Mouse (Mus musculus) adrenal gland, adult 18-20 months (tissue): Measurements from ENCODE around the gene Oxnad1. TPM values are rescaled to one million over a fixed set of nuclear protein-coding genes. Genes with fewer than 3 reads are reported as not detected.
"Not testable (repeated sequence)": the region's sequence is repeated elsewhere in the genome, so short reads cannot be mapped to it uniquely, and the experiment has no call there.

Experiments used
- DNase-seq, 2 experiments: peaks; one replicate each; pipeline ENCODE4 v3.0.0; 2021 to 2022; ENCODE audit warnings: low spot score in 2 of 2
- total RNA-seq, 2 experiments: library from RNA; stranded (reverse); gene quantifications; 1 replicate in 1 of 2; 2 replicates in 1 of 2; pipeline ENCODE4 v1.2.3; 2021

Gene Oxnad1
- total RNA-seq, 2 experiments from 2014 or later: 32.5 to 45.4 TPM

DNA sequence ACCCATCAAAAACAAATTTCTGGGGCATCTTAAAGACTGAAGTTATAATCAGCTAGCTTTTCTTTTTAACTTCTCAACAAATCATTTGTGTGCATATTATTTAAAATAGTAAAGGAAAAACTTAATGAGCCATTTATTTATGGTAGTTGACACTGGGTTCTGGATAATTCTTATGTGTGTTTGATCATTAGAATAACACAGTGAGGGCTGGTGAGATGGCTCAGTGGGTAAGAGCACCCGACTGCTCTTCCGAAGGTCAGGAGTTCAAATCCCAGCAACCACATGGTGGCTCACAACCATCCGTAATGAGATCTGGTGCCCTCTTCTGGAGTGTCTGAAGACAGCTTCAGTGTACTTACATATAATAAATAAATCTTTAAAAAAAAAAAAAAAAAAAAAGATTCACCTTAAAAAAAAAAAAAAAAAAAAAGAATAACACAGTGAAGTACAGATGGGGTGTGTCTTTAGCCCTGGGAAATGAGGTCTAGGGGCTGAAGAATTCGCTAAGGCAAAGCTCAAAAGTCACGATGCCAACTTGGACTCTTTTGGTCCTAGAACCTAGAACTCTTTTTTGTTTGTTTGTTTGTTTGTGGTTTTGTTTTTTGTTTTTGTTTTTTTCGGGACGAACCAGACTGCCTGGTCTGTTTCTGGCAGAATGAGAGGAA lies 2.5 kb downstream of the Oxnad1 start:
- DNase-seq: not testable (repeated sequence)

DNA sequence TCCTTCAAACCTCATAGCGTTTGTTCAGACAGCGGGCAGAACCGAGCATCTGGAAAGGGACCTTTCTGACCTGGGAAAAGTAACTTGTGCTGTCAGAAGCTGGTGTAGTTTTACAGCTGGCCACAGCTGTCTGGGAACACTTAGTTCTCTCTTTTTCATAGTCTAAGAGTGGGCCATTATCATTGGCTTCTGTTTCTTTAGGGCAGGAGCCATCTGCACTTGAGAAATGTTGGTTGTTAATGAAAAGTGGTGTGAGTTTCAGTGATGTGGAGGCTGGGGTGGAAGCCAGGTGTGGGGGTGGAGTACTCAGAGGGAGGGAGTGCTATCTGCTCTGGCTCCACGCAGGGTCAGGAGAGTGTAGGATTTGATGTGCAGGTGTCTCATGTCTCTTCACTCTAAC lies 6.0 kb downstream of the Oxnad1 start:
- no peak for DNase-seq

DNA sequence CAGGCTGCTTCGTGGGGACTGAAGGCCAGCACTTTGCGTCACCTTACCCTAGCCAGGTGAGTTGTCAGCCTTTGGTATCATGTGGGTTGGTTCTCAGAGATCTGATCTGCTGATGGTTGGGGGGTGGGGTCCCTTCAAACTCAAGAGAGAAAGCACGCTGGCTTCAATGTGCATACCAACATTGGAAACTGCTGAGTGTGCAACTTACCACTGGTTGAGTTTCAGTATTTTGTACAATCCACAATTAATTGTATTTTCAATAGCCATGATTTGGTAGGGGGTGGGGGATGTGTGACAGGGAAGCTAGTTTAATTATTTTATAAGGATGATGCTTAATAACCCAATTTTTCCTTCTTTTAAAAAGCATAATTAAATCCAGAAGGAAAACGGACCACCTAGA lies 6.5 kb downstream of the Oxnad1 start:
- no peak for DNase-seq

DNA sequence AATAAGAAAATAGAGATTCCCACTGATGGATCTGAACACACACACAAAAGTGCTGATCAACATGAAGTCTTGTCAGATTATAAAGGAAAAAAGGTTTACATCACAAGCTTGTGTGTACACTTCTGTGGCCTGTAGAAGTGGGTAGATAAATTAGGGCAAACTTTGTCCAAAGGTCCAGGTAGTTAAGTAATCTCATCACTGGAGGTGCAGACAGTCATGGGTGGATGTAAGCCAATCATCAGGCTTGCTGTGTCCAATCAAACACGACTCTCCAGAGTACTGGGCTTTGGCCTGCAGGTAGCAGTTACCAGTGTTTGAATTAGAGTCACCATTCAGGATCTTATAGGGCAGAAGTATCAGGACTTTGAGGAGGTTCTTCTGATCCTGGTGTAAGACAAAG lies 7.8 kb downstream of the Oxnad1 start:
- DNase-seq: no peak

- no peak for DNase-seq
Observed at GRCm38 (mm10) chr14:32093500-32094117, 8.4 kb downstream of the Oxnad1 start.

DNA sequence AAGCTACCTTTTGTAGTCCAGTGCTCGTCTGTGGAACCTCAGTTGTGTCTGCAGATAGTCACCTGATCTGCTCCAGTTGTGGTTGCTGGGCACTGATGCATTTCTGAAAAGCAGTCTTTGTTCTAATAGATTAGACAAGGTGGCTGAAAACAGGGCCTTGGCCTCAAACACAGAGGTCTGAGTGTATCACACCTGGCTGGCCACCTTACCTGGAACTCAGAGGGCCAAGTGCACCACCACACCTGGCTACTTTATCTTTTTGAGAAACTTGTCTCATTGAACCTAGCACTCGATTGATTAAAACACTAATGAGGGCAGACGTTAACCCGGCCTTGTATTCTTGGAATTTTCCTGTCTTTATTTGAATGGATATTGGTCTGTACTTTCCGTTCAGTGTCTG lies 10.5 kb downstream of the Oxnad1 start:
- no peak for DNase-seq

DNA sequence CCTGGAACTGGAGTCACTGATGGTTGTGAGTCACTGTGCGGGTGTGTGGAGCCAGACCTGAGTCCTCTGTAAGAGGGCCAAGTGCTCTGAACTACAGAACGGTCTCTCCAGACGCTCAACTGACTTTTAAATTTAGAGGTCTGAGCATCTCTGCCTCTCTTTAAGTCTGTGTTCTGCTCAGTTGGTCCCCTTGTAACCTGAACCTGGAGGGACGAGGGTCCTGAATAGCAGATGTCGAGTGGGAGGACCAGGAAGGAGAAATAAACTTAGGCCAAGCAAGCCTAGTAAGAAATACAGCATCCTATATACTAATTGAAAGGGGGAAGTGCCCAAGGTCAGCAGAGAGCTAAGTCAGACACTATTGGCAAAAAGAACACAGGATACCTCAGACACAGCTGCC lies 11.6 kb downstream of the Oxnad1 start:
- DNase-seq: no peak

- DNase-seq: no peak
Observed at GRCm38 (mm10) chr14:32097691-32098090, 12.5 kb downstream of the Oxnad1 start.

GRCm38 (mm10) chr14:32098951-32099350 lies 13.8 kb downstream of the Oxnad1 start:
- DNase-seq: no peak

GRCm38 (mm10) chr14:32103556-32103955 lies 18.4 kb downstream of the Oxnad1 start:
- DNase-seq: no peak

DNA sequence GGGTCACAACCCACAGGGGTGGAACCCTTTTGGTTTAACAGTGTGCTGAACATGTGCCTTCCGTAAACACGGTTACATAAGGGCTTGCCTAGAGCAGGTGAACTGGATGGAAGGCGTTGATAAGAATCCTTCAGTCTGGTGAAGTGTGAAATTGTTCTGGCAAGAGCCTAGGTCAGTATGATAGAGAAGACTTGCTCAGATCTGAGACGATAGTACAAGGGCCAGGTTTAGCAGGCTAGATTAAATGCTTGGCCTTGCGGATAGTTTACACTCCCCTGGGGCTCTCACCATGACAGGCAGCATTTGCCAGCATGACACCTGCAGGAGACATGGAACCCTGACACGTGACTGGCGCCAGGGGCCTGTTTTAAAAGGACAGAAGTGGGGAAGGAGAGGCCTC lies 20.5 kb downstream of the Oxnad1 start:
- no peak for DNase-seq

- no peak for DNase-seq
Observed at GRCm38 (mm10) chr14:32106911-32107310, 21.7 kb downstream of the Oxnad1 start.

DNA sequence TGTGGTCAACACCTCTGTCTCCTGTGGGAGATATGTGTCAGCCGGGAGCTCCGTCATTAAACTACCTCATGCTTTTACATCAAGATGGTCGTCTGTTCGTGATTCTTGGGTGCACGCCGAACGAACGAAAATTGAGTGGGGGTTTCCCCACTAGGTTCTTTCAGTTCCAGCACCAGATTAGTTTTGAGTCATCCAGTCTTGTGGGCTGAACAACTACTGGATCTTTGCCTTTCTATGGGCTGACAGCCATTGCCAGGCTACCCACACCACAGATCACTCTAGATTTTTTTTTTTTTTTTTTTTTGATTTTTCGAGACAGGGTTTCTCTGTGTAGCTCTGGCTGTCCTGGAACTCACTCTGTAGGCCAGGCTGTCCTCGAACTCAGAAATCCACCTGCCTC lies 26.9 kb downstream of the Oxnad1 start:
- not testable (repeated sequence) for DNase-seq

DNA sequence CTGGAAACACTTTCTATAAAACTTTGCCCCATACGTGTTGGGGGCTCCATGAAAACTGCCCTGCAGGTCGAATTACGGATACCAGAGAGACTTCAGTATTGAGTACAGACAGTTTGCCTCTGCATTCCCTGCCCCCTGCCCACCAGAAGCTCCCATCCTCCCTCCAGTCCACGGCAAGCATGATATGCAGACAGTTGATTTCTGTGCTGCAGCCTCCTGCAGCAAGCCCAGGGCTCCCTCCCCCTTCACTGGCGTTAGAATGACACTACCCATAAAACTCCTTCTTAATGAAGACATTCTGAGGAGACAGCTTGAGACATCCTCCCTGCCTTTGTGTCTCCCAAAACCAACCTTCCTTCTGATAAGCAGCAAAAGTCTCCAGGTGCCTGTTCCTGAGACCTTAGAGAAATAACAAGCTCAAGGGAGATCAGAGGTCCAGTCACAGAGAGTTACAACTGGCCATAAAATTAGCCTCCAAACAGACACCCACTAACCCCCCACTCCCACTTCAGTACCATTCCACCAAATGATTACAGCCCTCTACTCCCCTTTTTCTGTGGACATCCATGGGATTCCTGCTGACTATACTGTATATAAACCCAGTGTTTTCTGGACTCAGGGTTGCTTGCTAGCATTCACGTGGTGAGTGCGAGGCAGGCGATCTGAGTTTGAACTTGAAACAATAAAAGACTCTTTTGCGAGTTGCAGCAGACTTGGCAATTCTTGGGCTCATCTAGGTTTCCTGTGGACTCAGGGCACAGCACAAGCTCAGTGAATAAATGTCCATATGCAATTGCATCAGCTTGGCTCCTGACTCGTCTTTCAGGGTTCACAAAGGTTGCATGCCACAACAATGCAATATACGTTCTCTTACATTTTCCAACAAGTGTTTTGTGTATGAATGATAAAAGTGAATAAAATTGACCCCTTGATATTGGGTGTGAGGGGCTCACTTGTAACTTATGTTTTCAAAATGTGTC lies 36.1 kb downstream of the Oxnad1 start:
- no peak for DNase-seq

GRCm38 (mm10) chr14:32121920-32122315 lies 36.7 kb downstream of the Oxnad1 start:
- no peak for DNase-seq

GRCm38 (mm10) chr14:32124261-32124660 lies 39.1 kb downstream of the Oxnad1 start:
- no peak for DNase-seq

DNA sequence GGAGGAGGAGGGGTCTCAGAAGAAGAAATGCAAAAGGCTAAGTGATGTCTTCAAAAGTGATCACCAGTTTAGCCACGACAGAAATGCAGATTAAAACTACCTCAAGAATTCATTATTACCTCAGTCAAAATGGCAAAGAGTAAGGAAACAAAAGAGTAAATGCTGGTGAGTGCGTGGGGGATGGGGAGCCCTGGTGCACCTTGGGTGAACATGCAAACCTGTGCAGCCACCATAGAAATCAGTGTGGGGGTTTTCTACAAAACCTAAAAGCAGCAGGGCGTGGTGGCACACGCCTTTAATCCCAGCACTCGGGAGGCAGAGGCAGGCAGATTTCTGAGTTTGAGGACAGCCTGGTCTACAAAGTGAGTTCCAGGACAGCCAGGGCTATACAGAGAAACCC lies 40.1 kb downstream of the Oxnad1 start:
- not testable (repeated sequence) for DNase-seq

GRCm38 (mm10) chr14:32128409-32128808 lies 43.2 kb downstream of the Oxnad1 start:
- no peak for DNase-seq

GRCm38 (mm10) chr14:32131836-32132235 lies 46.7 kb downstream of the Oxnad1 start:
- no peak for DNase-seq

DNA sequence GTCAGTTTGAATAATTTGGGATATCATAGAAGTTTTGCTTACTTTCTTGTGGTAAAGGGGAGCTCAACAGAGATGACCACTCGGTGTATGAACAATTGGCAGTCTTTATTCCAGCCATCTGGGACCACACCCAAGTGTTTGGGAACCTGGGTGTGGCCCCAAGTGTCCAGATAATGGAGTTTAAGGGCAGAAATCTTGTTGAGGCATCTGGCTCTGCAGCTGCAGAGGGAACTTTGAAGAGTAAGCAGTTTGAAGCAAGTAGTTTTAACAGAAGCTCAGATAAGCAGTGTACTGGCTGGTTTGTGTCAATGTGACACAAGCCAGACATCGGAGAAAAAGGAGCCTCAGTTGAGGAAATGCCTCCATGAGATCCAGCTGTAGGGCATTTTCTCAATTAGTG lies 49.1 kb downstream of the Oxnad1 start:
- no peak for DNase-seq

DNA sequence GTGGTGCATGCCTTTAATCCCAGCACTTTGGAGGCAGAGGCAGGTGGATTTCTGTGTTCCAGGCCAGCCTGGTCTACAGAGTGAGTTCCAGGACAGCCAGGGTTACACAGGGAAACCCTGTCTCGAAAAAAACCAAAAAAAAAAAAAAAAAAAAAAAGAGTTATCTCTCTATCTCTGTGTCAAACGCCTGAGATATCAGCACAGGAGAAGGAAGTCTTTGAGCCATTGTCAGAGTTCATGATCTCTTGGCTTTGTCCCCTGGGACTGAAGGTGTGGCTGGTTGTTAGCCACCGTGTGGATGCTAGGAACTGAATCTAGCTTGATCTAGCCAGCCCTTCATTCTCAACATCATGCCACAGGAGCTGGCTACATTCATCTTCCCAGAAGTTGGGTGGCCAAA lies 51.3 kb downstream of the Oxnad1 start:
- DNase-seq: not testable (repeated sequence)
